Mouse (Mus musculus): Measurements from ENCODE around the gene Epb41l3. TPM values are rescaled to one million over a fixed set of nuclear protein-coding genes. Genes with fewer than 3 reads are reported as not detected.

Gene Epb41l3
- polyA plus RNA-seq (2015; fragmentation: Nextera tagmentation; extraction: Ambion mirVana): 53.7 and 55.1 TPM in 2 replicates

- Histone ChIP-seq H3K27ac (no peak within 1 kb of the TSS), H3K4me1 (peaks cover 12% of the 10 kb centered on the region), H3K9me3 (no peaks in the 10 kb centered on the region), H3K4me3 (peak within 1 kb of the TSS; percentile 49), H3K4me2 (peak within 1 kb of the TSS; percentile 95), H3K36me3 (no peaks in the 10 kb centered on the region), H3K9ac (peak within 1 kb of the TSS; percentile 36), H3K27me3 (peaks cover 52% of the 10 kb centered on the region)
- under 1% methylated on average over 47 of the region's 47 CpGs for WGBS
- ATAC-seq (ENCODE audit: borderline replicate concordance, extremely low read depth, low FRiP score, low TSS enrichment): peak; percentile 95; the same call in 1 of the 2 replicates
These were observed at the start of gene Epb41l3 for GRCm38 (mm10) chr17:69075501-69076237. Epb41l3 (plus strand) TSS chr17:69075683.

- H3K4me2 ChIP-seq: no peak overlapping the region
- no peaks in the 10 kb centered on the region for H3K27me3 ChIP-seq
- no peak overlapping the region for H3K9ac ChIP-seq
- H3K9me3 ChIP-seq: no peaks in the 10 kb centered on the region
- H3K4me3 ChIP-seq: no peak overlapping the region
- H3K27ac ChIP-seq: no peak overlapping the region
- H3K4me1 ChIP-seq: no peaks in the 10 kb centered on the region
- 61% methylated on average over 12 of the region's 12 CpGs for WGBS
- H3K36me3 ChIP-seq: no peaks in the 10 kb centered on the region
- no peak for ATAC-seq (ENCODE audit: borderline replicate concordance, extremely low read depth, low FRiP score, low TSS enrichment)
These were observed 36.5 kb upstream of the Epb41l3 start for GRCm38 (mm10) chr17:69038760-69039675.

GRCm38 (mm10) chr17:69041516-69041915 is 34.0 kb upstream of the Epb41l3 start:
- H3K9ac ChIP-seq: no peak overlapping the region
- no peaks in the 10 kb centered on the region for H3K27me3 ChIP-seq
- no peaks in the 10 kb centered on the region for H3K36me3 ChIP-seq
- no peak overlapping the region for H3K27ac ChIP-seq
- ATAC-seq (ENCODE audit: borderline replicate concordance, extremely low read depth, low FRiP score, low TSS enrichment): no peak
- WGBS: 65% methylated on average over 4 of the region's 4 CpGs
- H3K4me2 ChIP-seq: no peak overlapping the region
- no peak overlapping the region for H3K4me3 ChIP-seq
- no peaks in the 10 kb centered on the region for H3K9me3 ChIP-seq
- H3K4me1 ChIP-seq: no peaks in the 10 kb centered on the region

- no peaks in the 10 kb centered on the region for H3K9me3 ChIP-seq
- H3K36me3 ChIP-seq: no peaks in the 10 kb centered on the region
- H3K4me3 ChIP-seq: no peak overlapping the region
- 47% methylated on average over 3 of the region's 3 CpGs for WGBS
- no peaks in the 10 kb centered on the region for H3K27me3 ChIP-seq
- no peak overlapping the region for H3K27ac ChIP-seq
- no peaks in the 10 kb centered on the region for H3K4me1 ChIP-seq
- ATAC-seq (ENCODE audit: borderline replicate concordance, extremely low read depth, low FRiP score, low TSS enrichment): no peak
- H3K4me2 ChIP-seq: no peak overlapping the region
- H3K9ac ChIP-seq: no peak overlapping the region
These were observed 26.7 kb upstream of the Epb41l3 start for GRCm38 (mm10) chr17:69048826-69049225.

GRCm38 (mm10) chr17:69054029-69054428 is 21.5 kb upstream of the Epb41l3 start:
- Histone ChIP-seq H3K4me2 (no peak overlapping the region), H3K9ac (no peak overlapping the region), H3K4me1 (no peaks in the 10 kb centered on the region), H3K27ac (no peak overlapping the region), H3K27me3 (no peaks in the 10 kb centered on the region), H3K9me3 (no peaks in the 10 kb centered on the region), H3K4me3 (no peak overlapping the region), H3K36me3 (no peaks in the 10 kb centered on the region)
- 55% methylated on average over 4 of the region's 4 CpGs for whole genome bisulfite sequencing
- no peak for ATAC-seq (ENCODE audit: borderline replicate concordance, extremely low read depth, low FRiP score, low TSS enrichment)

GRCm38 (mm10) chr17:69059760-69060159 is 15.7 kb upstream of the Epb41l3 start:
- no peak for ATAC-seq (ENCODE audit: borderline replicate concordance, extremely low read depth, low FRiP score, low TSS enrichment)
- WGBS: 76% methylated on average over 7 of the region's 7 CpGs

DNA sequence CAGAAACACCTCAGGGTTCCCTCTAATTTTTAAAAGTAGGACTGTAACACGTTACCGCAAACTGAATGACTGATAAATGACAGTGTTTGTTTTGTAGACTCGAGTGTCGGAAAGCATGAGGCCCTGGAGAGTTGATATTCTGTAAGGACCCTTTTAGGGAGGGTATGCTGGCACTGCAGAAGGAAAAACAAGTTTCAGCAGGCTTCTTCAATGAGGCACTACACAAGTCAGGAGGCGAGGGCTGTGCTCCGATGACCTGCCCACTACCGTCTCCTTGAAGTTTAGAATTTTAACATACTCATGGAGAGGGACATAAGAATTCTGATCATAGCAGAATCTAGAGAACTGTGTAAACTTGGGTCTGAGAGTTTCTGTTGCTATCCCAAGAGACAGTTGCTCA is 15.1 kb upstream of the Epb41l3 start:
- no peaks in the 10 kb centered on the region for H3K36me3 ChIP-seq
- peak; percentile 46; the same call in 1 of the 2 replicates for ATAC-seq (ENCODE audit: borderline replicate concordance, extremely low read depth, low FRiP score, low TSS enrichment)
- H3K9me3 ChIP-seq: no peaks in the 10 kb centered on the region
- H3K27me3 ChIP-seq: no peaks in the 10 kb centered on the region
- H3K9ac ChIP-seq: no peak overlapping the region
- 54% methylated on average over 7 of the region's 7 CpGs for WGBS
- H3K4me2 ChIP-seq: no peak overlapping the region; the same call in 1 of the 2 replicates
- no peak overlapping the region for H3K4me3 ChIP-seq
- H3K4me1 ChIP-seq: no peaks in the 10 kb centered on the region
- H3K27ac ChIP-seq: no peak overlapping the region

More at GRCm38 (mm10) chr17:69059760-69060159, 15.7 kb upstream of the Epb41l3 start:
- H3K4me1 ChIP-seq: no peaks in the 10 kb centered on the region
- H3K27me3 ChIP-seq: no peaks in the 10 kb centered on the region
- H3K27ac ChIP-seq: no peak overlapping the region
- H3K9me3 ChIP-seq: no peaks in the 10 kb centered on the region
- no peak overlapping the region for H3K4me3 ChIP-seq
- H3K36me3 ChIP-seq: no peaks in the 10 kb centered on the region
- H3K9ac ChIP-seq: no peak overlapping the region
- H3K4me2 ChIP-seq: no peak overlapping the region

GRCm38 (mm10) chr17:69061883-69062745 is 13.4 kb upstream of the Epb41l3 start:
- Histone ChIP-seq H3K27me3 (no peaks in the 10 kb centered on the region), H3K4me1 (no peaks in the 10 kb centered on the region), H3K9me3 (no peaks in the 10 kb centered on the region), H3K36me3 (no peaks in the 10 kb centered on the region), H3K4me3 (no peak overlapping the region), H3K27ac (no peak overlapping the region), H3K9ac (no peak overlapping the region), H3K4me2 (no peak overlapping the region)
- 68% methylated on average over 9 of the region's 9 CpGs for WGBS
- ATAC-seq (ENCODE audit: borderline replicate concordance, extremely low read depth, low FRiP score, low TSS enrichment): no peak

DNA sequence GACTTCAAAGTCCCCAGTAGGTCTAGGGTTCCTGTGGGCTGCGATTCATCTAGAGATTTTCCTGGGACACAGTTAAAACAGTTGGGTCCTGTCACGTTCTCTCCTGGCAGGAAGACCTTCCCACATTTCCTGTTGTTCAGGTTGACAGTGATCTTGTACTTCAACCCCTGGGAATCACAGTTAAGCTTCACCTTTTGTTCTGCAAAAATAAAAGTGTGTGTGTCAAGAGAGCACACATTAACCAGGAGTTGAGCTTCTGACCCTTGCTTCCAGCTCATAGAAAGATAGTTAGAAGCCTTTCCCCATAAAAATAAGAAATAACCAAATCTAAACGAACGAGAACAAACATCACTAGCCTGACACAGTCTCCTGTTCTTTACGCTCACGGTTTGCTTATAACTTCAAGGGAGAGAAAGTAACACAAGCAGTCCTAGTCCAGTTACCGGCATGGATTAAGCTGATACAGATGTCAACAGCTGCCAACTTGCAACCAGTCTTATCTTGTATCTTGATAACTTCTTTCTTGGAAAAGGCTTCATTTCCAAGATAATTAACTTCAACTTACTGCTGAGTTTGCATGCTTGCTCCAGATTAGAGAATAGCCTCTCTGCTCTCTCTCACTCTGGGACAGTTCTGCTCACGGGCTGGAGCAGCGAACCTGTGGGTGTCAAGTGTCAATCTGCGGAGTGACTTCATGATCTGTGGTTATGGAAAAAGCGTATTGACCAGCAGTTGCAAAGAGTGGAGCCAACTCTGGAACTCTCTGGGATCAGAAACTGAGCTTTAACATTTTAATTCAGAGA is 7.3 kb upstream of the Epb41l3 start:
- Histone ChIP-seq H3K4me2 (no peak overlapping the region), H3K27me3 (no peaks in the 10 kb centered on the region), H3K27ac (no peak overlapping the region), H3K9me3 (no peaks in the 10 kb centered on the region), H3K4me1 (no peaks in the 10 kb centered on the region), H3K4me3 (no peak overlapping the region), H3K9ac (no peak overlapping the region), H3K36me3 (no peaks in the 10 kb centered on the region)
- no peak for ATAC-seq (ENCODE audit: borderline replicate concordance, extremely low read depth, low FRiP score, low TSS enrichment)
- 34% methylated on average over 11 of the region's 11 CpGs for WGBS

DNA sequence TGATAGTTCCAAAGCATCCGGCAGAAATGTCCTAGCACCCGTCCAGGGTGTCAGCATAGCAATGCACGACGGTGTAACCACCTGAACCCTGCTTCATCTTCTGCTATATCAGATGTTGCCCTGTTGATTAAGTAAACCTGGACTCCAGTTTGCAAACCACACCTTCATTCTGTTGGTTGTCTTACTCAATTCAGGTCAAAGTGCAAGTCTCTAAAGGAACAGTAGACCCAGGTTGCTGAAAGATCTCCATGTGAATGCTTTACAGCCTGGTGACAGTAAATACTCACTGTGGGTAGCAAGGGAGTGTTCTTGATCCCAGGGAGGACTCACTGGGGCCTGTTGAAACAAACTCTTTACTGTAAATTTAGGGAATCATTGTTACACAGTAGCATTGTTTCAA is 1.4 kb upstream of the Epb41l3 start:
- ATAC-seq (ENCODE audit: borderline replicate concordance, extremely low read depth, low FRiP score, low TSS enrichment): no peak
- no peak overlapping the region for H3K4me2 ChIP-seq
- no peaks in the 10 kb centered on the region for H3K9me3 ChIP-seq
- WGBS: 80% methylated on average over 4 of the region's 4 CpGs
- H3K4me3 ChIP-seq: no peak overlapping the region
- no peak overlapping the region for H3K27ac ChIP-seq
- H3K36me3 ChIP-seq: no peaks in the 10 kb centered on the region
- H3K9ac ChIP-seq: no peak overlapping the region
- H3K27me3 ChIP-seq: peaks cover 48% of the 10 kb centered on the region
- peaks cover 12% of the 10 kb centered on the region for H3K4me1 ChIP-seq

DNA sequence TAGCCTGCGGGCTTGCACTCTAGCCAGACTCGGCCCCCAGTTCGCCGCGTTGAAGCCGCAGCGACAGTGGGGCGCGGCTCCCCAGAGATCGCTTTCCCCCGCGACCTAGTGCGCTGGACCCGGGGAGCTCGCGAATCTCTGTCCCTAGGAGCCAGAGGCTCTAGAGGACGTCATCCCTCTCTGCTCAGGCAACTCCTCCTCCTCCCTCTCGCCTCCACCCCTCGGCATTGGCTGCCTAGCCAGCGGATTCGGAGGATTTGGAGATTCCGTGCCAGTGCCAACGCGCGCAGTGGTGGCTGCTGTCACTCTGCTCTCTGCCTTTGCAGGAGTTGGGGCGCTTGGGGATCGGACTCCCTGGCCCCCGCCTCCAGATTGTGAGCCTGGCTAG is 749 bp downstream of the Epb41l3 start:
- peaks cover 52% of the 10 kb centered on the region for H3K27me3 ChIP-seq
- peak overlapping the region; percentile 95 for H3K4me2 ChIP-seq
- peak; percentile 82 for ATAC-seq (ENCODE audit: borderline replicate concordance, extremely low read depth, low FRiP score, low TSS enrichment)
- no peaks in the 10 kb centered on the region for H3K36me3 ChIP-seq
- peak overlapping the region; percentile 49 for H3K4me3 ChIP-seq
- H3K9me3 ChIP-seq: no peaks in the 10 kb centered on the region
- H3K9ac ChIP-seq: peak overlapping the region; percentile 36
- under 1% methylated on average over 28 of the region's 28 CpGs for WGBS
- peaks cover 12% of the 10 kb centered on the region for H3K4me1 ChIP-seq
- no peak overlapping the region for H3K27ac ChIP-seq
